Mouse (Mus musculus): ENCODE measurements around the gene Mgll. TPM values are rescaled to one million over a fixed set of nuclear protein-coding genes. Genes with fewer than 3 reads are reported as not detected.

Mgll gene
- polyA plus RNA-seq, 1 experiment from 2014 or later: 36.2 TPM

DNA sequence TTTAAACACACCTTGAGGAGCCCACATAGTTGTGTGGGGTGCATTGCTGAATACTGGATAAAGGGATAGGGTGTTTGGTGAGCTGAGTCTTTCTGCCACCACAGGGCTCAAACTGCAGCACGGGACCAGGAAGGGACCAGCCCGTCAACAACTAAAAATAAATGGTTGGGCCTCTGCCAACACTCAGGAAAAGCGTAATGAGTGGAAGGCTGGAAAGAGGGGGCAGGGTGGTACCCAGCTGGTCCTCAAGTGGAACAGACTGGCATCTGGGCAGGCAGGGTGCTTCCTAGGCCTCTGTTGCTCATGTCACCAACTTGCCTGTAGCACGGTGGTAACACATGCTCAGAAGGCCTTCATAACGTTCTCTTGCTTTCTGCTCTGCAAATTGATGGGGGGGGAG lies 61.1 kb downstream of the Mgll start:
- Histone ChIP-seq H3K9ac (no peak overlapping the region), H3K27ac (no peak overlapping the region), H3K4me3 (no peak overlapping the region), H3K4me2 (no peak overlapping the region), H3K4me1 (peaks cover 25% of the 10 kb centered on the region), H3K9me3 (no peaks in the 10 kb centered on the region), H3K36me3 (replicated peaks) (no peaks in the 10 kb centered on the region), H3K27me3 (replicated peaks) (no peaks in the 10 kb centered on the region)
- WGBS: 71% methylated on average over 5 of the region's 5 CpGs
- ATAC-seq (replicated peaks): no peak

DNA sequence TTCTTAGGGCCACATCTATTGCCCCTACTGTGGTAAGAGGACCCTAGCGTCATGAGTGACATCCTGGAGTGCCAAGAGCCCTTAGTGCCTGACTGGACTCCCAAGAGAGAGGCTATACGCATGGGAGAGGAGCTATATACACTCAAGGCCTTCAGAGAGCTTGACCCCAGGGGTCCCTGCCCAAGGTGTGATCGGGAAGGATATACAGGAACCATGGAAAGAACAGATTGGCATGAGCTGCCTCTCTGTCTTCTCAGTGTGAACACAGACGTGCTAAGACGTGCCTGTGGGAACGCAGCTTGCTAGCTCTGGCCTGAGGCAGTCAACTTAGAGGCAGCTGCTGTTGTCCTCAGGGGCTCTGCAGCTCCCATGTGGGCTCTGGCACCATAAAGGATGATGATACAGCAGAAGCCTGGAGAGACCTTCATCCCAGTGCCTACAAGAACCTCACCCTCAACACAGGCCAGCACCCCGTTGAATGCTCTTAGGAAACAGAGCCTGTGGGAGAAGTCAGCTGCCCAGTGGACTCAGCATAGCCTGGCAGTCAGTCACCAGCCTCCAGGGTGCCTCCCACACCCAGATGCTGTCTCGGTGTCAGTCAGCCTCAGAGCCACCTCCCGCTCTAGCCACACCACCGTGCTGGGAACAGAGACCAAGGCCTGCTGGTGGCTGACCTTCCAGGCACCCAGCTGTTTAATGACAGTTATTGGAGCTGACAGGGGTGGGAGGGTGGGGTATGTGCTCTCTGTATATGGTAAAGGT lies 61.8 kb downstream of the Mgll start:
- 79% methylated on average over 10 of the region's 10 CpGs for WGBS
- no peak overlapping the region for H3K27ac ChIP-seq

DNA sequence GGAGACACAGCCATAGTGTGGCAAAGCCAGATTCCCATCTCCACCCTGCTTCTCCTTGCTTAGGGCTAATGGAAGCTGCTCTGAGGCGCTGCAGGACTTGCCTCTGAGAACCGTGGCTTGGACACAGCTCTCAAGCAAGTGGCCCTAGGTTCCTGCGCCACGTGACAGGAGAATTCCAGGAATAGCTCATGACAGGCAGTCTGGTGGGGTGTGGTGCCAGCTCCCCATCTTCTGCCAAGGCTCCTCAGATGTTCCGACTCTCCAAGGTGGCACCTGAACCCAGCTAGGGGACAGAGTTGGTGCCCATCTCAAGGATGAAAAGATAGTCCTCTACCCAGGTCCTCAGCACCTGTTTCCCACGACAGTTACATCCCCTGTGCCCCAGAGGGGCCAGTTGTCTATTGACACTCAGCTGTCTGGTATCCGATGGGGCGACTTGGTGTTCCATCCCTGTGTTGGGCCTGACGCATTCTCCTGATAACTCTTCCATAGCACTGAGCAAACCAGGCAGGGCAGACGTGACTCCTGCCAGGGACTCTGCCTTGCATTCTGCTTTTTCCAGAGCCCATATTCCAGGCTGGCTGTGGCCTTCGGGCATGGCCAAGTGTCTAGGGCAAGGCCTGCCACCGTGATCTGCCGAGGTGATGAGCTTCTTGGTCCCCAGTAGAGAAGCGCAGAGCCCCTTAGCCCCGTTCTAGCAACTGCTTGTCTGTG lies 62.7 kb downstream of the Mgll start:
- no peak for ATAC-seq (replicated peaks)
- 86% methylated on average over 15 of the region's 15 CpGs for WGBS
- Histone ChIP-seq H3K9me3 (no peaks in the 10 kb centered on the region), H3K36me3 (replicated peaks) (no peaks in the 10 kb centered on the region), H3K4me2 (no peak overlapping the region), H3K4me1 (peaks cover 33% of the 10 kb centered on the region), H3K9ac (no peak overlapping the region), H3K27me3 (replicated peaks) (no peaks in the 10 kb centered on the region; the same call in 1 of the 2 replicates), H3K4me3 (no peak overlapping the region), H3K27ac (peak overlapping the region; percentile 35)

More for the DNA sequence above, 61.8 kb downstream of the Mgll start:
- Histone ChIP-seq H3K4me2 (no peak overlapping the region), H3K4me3 (no peak overlapping the region), H3K9ac (no peak overlapping the region), H3K27me3 (replicated peaks) (no peaks in the 10 kb centered on the region; the same call in 1 of the 2 replicates), H3K9me3 (no peaks in the 10 kb centered on the region), H3K36me3 (replicated peaks) (no peaks in the 10 kb centered on the region), H3K4me1 (peaks cover 26% of the 10 kb centered on the region)
- ATAC-seq (replicated peaks): no peak

DNA sequence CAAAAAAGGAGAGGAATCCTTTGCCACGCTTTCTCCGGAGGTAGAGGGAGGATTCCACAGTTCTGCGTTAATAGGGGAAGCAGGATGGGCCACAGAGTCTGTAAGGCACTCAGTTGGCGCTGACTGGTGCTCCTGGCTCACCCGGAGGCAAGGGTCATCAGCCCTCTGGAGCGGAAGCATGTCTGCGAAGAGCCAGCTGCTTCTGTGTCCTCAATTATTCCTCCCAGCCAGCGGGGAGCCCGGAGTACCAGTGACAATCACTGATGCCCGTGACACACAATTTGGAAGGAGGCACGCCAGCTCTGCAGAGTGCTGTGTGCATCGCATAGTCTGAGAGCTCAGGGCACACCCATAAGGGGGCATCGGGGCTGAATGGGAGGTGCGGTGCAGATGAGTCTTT lies 63.3 kb downstream of the Mgll start:
- WGBS: 45% methylated on average over 14 of the region's 14 CpGs
- Histone ChIP-seq H3K4me2 (peak overlapping the region; percentile 6; the same call in 1 of the 2 replicates), H3K36me3 (replicated peaks) (no peaks in the 10 kb centered on the region), H3K27me3 (replicated peaks) (no peaks in the 10 kb centered on the region; the same call in 1 of the 2 replicates), H3K4me3 (no peak overlapping the region), H3K27ac (peak overlapping the region; percentile 35; the same call in 1 of the 2 replicates), H3K9ac (no peak overlapping the region), H3K9me3 (no peaks in the 10 kb centered on the region), H3K4me1 (peaks cover 39% of the 10 kb centered on the region)
- ATAC-seq (replicated peaks): no peak

DNA sequence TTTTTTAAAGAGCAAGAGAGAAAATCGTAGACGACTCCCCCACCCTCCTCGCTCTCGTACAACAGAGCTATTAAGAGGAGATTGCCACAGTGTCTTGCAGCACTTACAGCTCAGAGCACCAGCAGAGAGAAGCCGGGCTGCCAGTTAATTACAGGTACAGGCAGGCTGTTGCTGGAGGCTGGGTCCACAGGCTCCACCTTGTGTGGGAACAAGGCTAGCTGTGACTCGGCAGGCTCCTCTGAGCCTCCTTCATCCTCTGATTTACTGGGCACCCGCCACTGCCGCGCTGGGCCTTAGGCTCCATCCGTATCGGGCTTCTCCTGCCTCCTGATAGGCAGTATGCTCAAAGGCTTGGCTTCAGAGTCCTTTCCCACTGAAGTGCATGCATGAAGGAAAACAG lies 64.0 kb downstream of the Mgll start:
- WGBS: 61% methylated on average over 11 of the region's 11 CpGs
- Histone ChIP-seq H3K36me3 (replicated peaks) (no peaks in the 10 kb centered on the region), H3K4me1 (peaks cover 46% of the 10 kb centered on the region), H3K9ac (no peak overlapping the region), H3K9me3 (no peaks in the 10 kb centered on the region), H3K27me3 (replicated peaks) (no peaks in the 10 kb centered on the region; the same call in 1 of the 2 replicates), H3K4me3 (no peak overlapping the region), H3K27ac (peak overlapping the region; percentile 70), H3K4me2 (no peak overlapping the region)
- peak; percentile 48; the same call in 1 of the 2 replicates for ATAC-seq (replicated peaks)

DNA sequence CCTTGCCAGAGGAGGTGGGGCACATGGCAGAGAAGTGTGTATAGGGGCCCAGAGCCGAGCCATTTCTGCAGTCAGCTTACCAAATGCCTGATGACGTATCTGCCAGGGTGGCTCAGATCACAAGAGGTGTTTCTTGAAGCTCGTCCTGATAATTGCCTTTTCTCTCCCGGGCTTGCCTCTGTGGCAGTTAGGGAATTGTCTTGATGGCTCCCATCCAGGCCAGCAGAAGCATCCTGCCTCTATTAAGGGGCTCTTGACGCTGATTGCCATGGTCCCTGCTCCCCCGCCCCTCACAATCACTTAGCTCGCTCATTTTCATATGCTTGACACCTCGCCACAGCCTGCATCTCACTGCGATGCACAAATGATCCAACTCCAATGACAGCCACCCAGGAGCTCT lies 67.1 kb downstream of the Mgll start:
- Histone ChIP-seq H3K9me3 (no peaks in the 10 kb centered on the region), H3K27me3 (replicated peaks) (no peaks in the 10 kb centered on the region; the same call in 1 of the 2 replicates), H3K36me3 (replicated peaks) (no peaks in the 10 kb centered on the region), H3K4me2 (no peak overlapping the region), H3K9ac (no peak overlapping the region), H3K4me1 (peaks cover 52% of the 10 kb centered on the region), H3K4me3 (no peak overlapping the region), H3K27ac (no peak overlapping the region)
- 33% methylated on average over 9 of the region's 9 CpGs for WGBS
- no peak for ATAC-seq (replicated peaks)

DNA sequence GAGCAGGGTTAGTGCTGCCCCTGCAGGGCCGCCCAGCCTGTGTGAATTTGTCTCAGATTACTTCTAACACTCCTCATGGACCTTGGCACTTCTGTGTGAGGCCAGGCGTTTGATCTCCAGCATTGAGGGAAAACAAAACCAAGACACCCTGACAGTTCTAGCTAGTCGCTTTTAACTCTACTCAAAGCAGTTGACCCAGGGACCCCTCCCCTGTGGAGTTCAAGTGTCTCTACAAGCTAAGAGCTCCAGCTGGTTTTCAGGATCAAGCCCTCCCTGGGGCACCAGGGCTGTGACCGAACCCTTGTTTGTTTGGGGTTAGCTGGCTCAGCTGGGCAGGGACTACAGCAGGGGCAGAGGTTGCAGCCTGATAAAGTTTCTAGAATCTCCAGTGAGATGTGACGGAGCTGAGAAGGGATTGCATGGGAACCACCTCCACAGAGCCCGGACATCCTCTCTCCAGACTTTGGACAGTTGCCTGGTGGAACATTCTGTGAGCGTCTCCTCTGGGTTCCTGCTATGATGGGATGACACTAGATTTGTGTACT lies 68.0 kb downstream of the Mgll start:
- H3K9ac ChIP-seq: no peak overlapping the region
- H3K4me1 ChIP-seq: peaks cover 50% of the 10 kb centered on the region
- H3K27ac ChIP-seq: no peak overlapping the region
- ATAC-seq (replicated peaks): no peak
- H3K9me3 ChIP-seq: no peaks in the 10 kb centered on the region
- H3K36me3 ChIP-seq (replicated peaks): no peaks in the 10 kb centered on the region
- H3K4me2 ChIP-seq: no peak overlapping the region
- H3K4me3 ChIP-seq: no peak overlapping the region
- WGBS: 39% methylated on average over 7 of the region's 7 CpGs
- no peaks in the 10 kb centered on the region; the same call in 1 of the 2 replicates for H3K27me3 ChIP-seq (replicated peaks)

DNA sequence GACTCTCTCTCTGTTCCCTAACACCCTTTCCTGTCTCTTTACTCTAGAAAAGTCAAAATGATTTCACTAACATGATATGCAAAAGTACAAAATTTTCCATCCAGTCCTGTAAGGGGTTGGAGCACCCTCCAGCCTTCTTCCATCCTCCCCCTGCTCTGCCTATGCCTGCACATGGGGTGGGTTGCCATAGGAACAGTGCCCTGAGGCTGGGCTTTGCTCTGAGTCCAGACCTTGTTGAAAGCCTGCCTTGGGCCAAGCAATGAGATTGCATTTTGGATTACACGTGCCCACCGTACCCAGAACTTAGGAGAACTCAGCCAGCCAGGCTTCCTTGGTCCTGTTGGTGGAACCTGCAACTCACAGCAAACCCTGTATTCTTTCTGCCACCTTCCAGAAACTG lies 69.0 kb downstream of the Mgll start:
- H3K9me3 ChIP-seq: no peaks in the 10 kb centered on the region
- H3K9ac ChIP-seq: peak overlapping the region; percentile 12; the same call in 1 of the 2 replicates
- no peaks in the 10 kb centered on the region; the same call in 1 of the 2 replicates for H3K27me3 ChIP-seq (replicated peaks)
- H3K36me3 ChIP-seq (replicated peaks): no peaks in the 10 kb centered on the region
- peak; percentile 80 for ATAC-seq (replicated peaks)
- no peak overlapping the region for H3K4me3 ChIP-seq
- no peak overlapping the region for H3K27ac ChIP-seq
- peaks cover 42% of the 10 kb centered on the region for H3K4me1 ChIP-seq
- WGBS: 16% methylated on average over 2 of the region's 2 CpGs
- no peak overlapping the region for H3K4me2 ChIP-seq

DNA sequence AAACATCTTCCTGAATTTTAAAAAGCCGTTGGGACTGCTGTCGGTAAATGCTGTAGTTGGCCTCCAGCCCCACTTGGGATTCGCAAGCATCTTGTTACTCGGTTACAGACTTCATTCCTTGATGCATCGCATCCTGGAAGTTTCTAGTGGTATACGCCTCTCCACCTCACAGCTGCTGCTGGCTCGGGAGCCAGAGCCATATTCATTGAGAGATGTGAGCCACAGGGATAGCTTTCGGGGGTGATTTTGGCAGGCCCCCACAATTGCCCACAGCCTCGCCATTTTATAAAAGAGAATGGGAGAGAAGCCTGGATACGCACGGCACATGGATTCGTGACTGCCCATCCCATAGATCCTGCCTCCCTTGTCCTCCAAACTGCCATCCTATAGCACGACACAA lies 69.7 kb downstream of the Mgll start:
- H3K4me1 ChIP-seq: peaks cover 38% of the 10 kb centered on the region
- H3K27me3 ChIP-seq (replicated peaks): no peaks in the 10 kb centered on the region; the same call in 1 of the 2 replicates
- H3K4me2 ChIP-seq: no peak overlapping the region
- H3K27ac ChIP-seq: no peak overlapping the region
- H3K9ac ChIP-seq: no peak overlapping the region
- no peaks in the 10 kb centered on the region for H3K9me3 ChIP-seq
- no peaks in the 10 kb centered on the region for H3K36me3 ChIP-seq (replicated peaks)
- WGBS: 70% methylated on average over 13 of the region's 13 CpGs
- no peak for ATAC-seq (replicated peaks)
- H3K4me3 ChIP-seq: no peak overlapping the region

DNA sequence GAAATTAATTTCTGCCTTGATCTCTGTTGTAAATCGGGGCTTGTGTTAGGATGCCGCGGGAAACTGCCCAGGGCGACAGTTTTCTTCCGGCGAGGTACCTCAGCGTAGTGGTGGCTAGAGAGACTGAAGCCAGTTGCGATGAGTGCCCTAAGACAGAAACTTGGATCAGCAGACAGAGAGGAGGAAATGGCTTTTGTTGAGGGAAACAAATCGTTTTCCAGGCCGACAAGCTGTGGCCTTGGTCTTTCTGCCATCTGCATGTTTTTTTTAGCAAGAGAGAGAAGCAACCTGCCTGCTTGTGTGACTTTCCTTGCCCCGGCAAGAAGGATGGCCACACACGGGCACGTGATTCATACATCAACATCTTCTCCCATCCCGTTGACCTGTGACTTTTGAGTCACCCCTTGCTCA lies 70.4 kb downstream of the Mgll start:
- no peak overlapping the region for H3K27ac ChIP-seq
- H3K9ac ChIP-seq: no peak overlapping the region
- no peaks in the 10 kb centered on the region for H3K9me3 ChIP-seq
- 70% methylated on average over 14 of the region's 14 CpGs for WGBS
- no peaks in the 10 kb centered on the region for H3K36me3 ChIP-seq (replicated peaks)
- no peak overlapping the region for H3K4me2 ChIP-seq
- H3K4me3 ChIP-seq: no peak overlapping the region
- peaks cover 35% of the 10 kb centered on the region for H3K4me1 ChIP-seq
- ATAC-seq (replicated peaks): no peak
- no peaks in the 10 kb centered on the region; the same call in 1 of the 2 replicates for H3K27me3 ChIP-seq (replicated peaks)

DNA sequence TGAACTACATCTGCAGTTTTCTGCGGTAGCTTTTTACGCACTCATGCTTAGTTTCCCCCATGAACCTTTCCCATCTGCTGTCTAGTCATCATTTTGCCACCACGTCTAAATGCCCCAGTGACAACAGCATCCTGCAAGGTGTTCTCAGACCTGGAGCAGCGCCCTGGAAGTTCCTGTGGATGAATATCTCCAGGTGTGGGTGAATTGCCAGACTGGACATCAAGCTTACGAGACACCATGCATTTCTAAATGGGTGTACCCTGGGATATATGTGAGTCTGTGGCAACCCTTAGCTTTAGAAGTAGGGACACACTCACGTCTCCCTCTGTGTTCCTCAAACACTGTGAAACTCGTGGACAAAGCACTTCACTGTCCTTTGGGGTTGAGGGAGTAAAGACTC lies 76.0 kb downstream of the Mgll start:
- Histone ChIP-seq H3K4me3 (no peak overlapping the region), H3K27me3 (replicated peaks) (no peaks in the 10 kb centered on the region), H3K4me1 (no peaks in the 10 kb centered on the region), H3K9ac (no peak overlapping the region), H3K36me3 (replicated peaks) (no peaks in the 10 kb centered on the region), H3K27ac (no peak overlapping the region), H3K9me3 (no peaks in the 10 kb centered on the region), H3K4me2 (no peak overlapping the region)
- no peak for ATAC-seq (replicated peaks)
- 84% methylated on average over 7 of the region's 7 CpGs for WGBS

DNA sequence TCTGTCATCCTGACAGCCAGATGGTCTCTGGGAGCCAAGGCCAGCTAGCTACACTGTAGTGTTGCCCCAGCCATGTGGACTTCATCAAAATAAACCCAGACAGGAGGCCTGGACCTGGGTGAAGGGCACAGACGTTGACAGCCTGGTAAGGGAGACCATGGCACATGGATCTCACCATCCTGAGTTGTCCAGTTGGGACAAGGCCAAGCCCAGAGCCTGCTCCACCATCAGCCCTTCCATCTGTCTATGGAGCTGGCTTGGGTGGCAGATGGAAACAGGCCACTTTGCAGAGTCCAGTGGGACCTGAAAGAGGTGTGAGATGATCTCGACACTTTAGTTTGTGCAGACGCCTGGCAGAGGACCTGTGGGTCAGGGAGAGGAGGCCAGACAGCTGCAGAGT lies 76.5 kb downstream of the Mgll start:
- Histone ChIP-seq H3K9me3 (no peaks in the 10 kb centered on the region), H3K36me3 (replicated peaks) (no peaks in the 10 kb centered on the region), H3K4me2 (no peak overlapping the region), H3K9ac (no peak overlapping the region), H3K4me3 (no peak overlapping the region), H3K27ac (no peak overlapping the region), H3K4me1 (no peaks in the 10 kb centered on the region), H3K27me3 (replicated peaks) (no peaks in the 10 kb centered on the region)
- WGBS: 62% methylated on average over 3 of the region's 3 CpGs
- no peak for ATAC-seq (replicated peaks)
